Mouse (Mus musculus) right cerebral cortex, adult 2 months (tissue): ENCODE measurements around the gene Zfp977.
"Not testable (repeated sequence)": the region's sequence is repeated elsewhere in the genome, so short reads cannot be mapped to it uniquely, and the experiment has no call there.

Source experiments
- DNase-seq, 2 experiments: peaks; one replicate each; pipeline ENCODE4 v3.0.0; 2021 to 2022; ENCODE audit warnings: low spot score in 2 of 2

Zfp977 gene

DNA sequence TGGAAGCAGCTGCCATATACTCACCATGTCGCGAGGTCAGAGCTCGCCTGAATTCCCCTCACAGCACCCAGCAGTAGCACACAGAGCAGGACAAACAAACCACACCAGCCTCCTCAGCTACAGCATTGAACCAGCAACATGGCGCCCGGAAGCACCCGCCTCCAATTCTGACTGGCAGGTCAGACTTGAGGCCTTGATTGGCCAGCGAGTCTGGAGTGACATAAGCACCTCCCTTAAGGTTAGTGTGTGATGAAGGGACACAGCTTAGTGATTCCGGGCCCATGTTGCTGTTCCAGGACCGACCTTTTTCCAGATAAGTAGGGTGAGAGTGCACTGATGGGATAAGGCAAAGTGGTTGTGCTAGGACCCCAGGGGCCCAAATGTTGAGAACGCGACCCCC lies at the start of gene Zfp977:
TSS of gene Zfp977 (minus strand) at position 135 of the 400 bp plus-strand sequence.
- DNase-seq = not testable (repeated sequence)

DNA sequence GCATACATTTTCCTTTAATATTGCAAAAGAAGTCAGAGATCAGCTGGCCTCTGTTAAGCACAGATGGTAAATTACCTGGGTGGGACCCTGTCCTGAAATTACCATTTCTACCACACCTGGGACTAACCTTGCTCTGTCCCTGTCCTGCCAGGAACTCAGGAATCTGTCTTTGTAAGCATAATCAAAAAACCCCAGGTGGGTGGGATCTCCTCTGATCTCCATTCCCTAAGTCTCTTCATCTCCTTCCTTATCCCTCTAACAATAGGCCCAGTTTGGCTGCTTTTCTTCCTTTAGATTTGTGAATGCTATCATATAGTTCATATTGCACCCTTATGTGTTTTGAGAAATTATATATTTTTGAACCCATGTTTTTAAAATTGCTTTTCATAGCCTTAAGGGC lies 38.7 kb upstream of the Zfp977 start:
- DNase-seq = not testable (repeated sequence)

DNA sequence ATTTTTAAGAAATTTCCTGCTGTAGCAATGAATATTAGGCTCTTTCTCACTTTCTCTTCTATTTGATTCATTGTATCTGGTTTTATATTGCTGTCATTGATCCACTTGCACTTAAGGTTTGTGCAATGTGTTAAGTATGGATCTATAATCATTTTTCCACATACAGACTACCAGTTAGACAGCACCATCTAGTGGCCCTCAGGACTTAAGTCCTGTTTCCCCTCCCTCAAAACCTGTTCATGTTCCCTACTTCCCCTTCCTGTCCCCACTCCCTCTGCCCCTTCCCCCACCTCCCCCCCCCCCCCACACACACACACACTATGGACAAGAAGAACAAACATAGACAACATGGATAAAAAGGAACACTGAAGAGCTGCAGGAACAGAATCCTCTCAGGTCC lies 3.3 kb upstream of the Zfp977 start:
- not testable (repeated sequence) for DNase-seq

DNA sequence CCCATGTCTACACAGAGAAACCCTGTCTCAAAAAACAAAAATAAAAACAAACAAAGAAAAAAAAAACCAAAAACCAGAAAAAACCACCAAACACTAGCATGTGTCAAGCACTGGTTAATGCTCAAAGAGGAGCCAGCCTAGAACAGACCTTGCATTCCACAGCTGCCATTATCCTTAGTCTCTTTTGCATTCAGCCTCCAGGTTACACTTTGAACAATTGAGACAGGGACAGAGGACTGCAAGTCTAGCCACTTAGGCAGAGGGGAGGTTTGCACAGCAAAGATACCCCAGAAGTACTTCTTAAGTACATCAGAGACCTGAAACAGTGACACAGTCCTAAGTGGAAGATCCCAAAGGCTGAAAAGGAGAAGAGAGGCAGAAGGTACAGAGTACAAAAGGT lies 1.0 kb downstream of the Zfp977 start:
- DNase-seq = not testable (repeated sequence)

DNA sequence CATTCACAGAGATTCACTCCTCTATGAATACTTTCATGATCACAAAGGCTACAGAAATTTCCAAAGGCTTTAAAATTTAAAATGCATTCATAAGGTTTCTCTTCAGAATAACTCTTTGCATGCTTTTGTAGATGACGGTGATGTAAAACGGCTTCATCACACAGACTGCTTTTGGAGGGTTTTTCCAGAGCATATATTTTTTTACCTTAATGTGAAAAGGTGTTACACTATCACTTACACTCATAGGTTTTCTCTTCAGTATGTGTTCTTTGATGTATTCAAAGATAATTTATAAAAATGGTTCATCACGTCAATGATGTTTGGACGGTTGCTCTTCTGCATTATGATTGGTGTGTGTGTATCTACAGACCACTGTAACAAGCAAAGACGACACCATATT lies 13.9 kb downstream of the Zfp977 start, which contains the start of gene Gm21028:
TSS of gene Gm21028 (minus strand) at position 101 of the 400 bp plus-strand sequence.
- DNase-seq = no peak

DNA sequence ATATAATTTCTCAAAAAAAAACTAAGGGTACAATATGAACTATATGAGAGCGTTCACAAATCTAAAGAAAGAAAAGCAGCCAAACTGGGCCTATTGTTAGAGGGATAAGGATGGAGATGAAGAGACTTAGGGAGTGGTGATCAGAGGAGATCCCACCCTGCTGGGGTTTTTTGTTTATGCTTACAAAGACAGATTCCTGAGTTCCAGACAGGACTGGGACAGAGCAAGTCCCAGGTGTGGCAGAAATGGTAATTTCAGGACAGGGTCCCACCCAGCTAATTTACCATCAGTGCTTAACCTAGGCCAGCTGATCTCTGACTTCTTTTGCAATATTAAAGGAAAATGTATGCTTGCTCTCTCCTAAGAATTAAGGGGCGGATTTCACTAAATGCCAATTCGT lies 40.6 kb downstream of the Zfp977 start:
- DNase-seq = no peak
